ENCODE assay signal across 29 mouse cellular contexts in the genomic region with DNA sequence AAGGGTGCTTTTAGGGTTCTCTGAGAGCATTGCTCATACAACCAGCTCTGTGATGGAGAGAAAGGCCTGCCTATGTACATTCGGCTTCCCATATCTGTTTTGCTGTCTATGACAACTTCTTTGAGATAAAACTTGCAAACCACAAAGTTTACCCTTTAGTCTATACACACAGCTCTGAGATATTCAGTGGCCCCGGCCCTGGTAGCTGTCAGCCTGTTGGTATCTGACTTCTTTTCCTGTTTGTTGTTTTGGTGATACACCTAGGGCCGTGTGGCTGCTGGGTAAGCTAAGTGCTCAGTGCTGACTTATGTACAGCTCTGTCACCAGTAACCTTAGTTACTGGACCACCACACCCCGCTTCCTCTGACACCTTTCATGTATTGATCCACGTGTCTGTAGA. TPM values are rescaled to one million over a fixed set of nuclear protein-coding genes. Genes with fewer than 3 reads are reported as not detected.
DNase-seq lines count a peak whose midpoint lies in the region; ATAC-seq and TF ChIP-seq lines count a peak whose summit lies in the region.
"Had no signal": no experiment of that assay in that cellular context is flagged by ENCODE, and none has a peak within 500 bp of the region (broad histone marks: within the 10 kb centered on the region; RNA-seq: fewer than 3 reads in every experiment).

No protein-coding gene starts in this region.

- H3K4me2 ChIP-seq in liver, embryonic 11.5 days = no peak overlapping the region
- H3K4me2 ChIP-seq in liver, postnatal 0 days (ENCODE audit: low read depth, low read length) = no peak overlapping the region
- H3K4me2 ChIP-seq: heart, embryonic 11.5 days; lung, embryonic 15.5 days had no signal

- 42% methylated on average over 5 of the region's 5 CpGs for WGBS in liver, embryonic 11.5 days
- 32% methylated on average over 5 of the region's 5 CpGs for WGBS in liver, postnatal 0 days (ENCODE audit: insufficient replicate concordance)

- H3K36me3 ChIP-seq in liver, embryonic 11.5 days (ENCODE audit: control insufficient read depth, insufficient read depth, low read length) = no peaks in the 10 kb centered on the region
- no peaks in the 10 kb centered on the region for H3K36me3 ChIP-seq in liver, postnatal 0 days (replicated peaks; ENCODE audit: insufficient read depth, low read length)
- H3K36me3 ChIP-seq: limb, embryonic 10.5 days; lung, embryonic 15.5 days; midbrain, embryonic 10.5 days had no signal

- H3K27ac ChIP-seq in liver, embryonic 11.5 days (ENCODE audit: low read depth, low read length) = no peak overlapping the region
- no peak overlapping the region for H3K27ac ChIP-seq in liver, postnatal 0 days (ENCODE audit: low read depth)
- H3K27ac ChIP-seq: hindbrain, postnatal 0 days; left cerebral cortex, adult 2 months; limb, embryonic 10.5 days; lung, embryonic 15.5 days; midbrain, embryonic 10.5 days had no signal

- H3K9me3 ChIP-seq in liver, embryonic 11.5 days (ENCODE audit: control insufficient read depth, low read length) = no peaks in the 10 kb centered on the region
- H3K9me3 ChIP-seq in liver, postnatal 0 days (ENCODE audit: low read length) = no peaks in the 10 kb centered on the region
- H3K9me3 ChIP-seq: limb, embryonic 10.5 days; lung, embryonic 15.5 days; midbrain, embryonic 10.5 days had no signal

- no peak overlapping the region for H3K4me3 ChIP-seq in liver, embryonic 11.5 days (ENCODE audit: low read depth, low read length)
- no peak overlapping the region for H3K4me3 ChIP-seq in liver, postnatal 0 days (ENCODE audit: low read depth, low read length)
- H3K4me3 ChIP-seq: left cerebral cortex, adult 2 months; limb, embryonic 10.5 days; lung, embryonic 15.5 days; midbrain, embryonic 10.5 days; myocyte had no signal

- H3K4me1 ChIP-seq in liver, embryonic 11.5 days (replicated peaks; ENCODE audit: control insufficient read depth, insufficient read depth, low read length) = peaks cover 38% of the 10 kb centered on the region
- H3K4me1 ChIP-seq in liver, postnatal 0 days (ENCODE audit: insufficient read depth) = peaks cover 17% of the 10 kb centered on the region

- H3K27me3 ChIP-seq in liver, embryonic 11.5 days (replicated peaks; ENCODE audit: control insufficient read depth, insufficient read depth, low read length) = no peaks in the 10 kb centered on the region
- no peaks in the 10 kb centered on the region for H3K27me3 ChIP-seq in liver, postnatal 0 days (ENCODE audit: insufficient read depth, low read length)
- H3K27me3 ChIP-seq: CH12.LX; lung, embryonic 15.5 days had no signal

- no peak for TF ChIP-seq CTCF in liver, postnatal 0 days (IDR thresholded peaks at IDR 0.05; ENCODE audit: low read depth)

- no peak for DNase-seq in liver, embryonic 11.5 days (ENCODE audit: low spot score)
- no peak for DNase-seq in liver, postnatal 0 days
- DNase-seq in induced T-regulatory cell, adult 2 months (ENCODE audit: low read depth) = peak; percentile 86
- no peak for DNase-seq in thymus, postnatal 0 days (ENCODE audit: low spot score)
- DNase-seq in urinary bladder, postnatal 4 days (ENCODE audit: low spot score in 2 of 2) = no peak
- DNase-seq in layer of hippocampus, adult 11-12 months (ENCODE audit: low spot score) = no peak
- DNase-seq: adrenal gland, postnatal 14 days; cerebellum, adult 8-10 months; kidney, adult 18-20 months; lung, postnatal 36 days; right cerebral cortex, postnatal 14 days; thymus, postnatal 25 days had no signal

- ATAC-seq in liver, embryonic 11.5 days (replicated peaks; ENCODE audit: low FRiP score) = peak; percentile 62
- ATAC-seq in liver, postnatal 0 days = no peak
- ATAC-seq in megakaryocyte-erythroid progenitor cell, adult 5-6 weeks (replicated peaks; ENCODE audit: low FRiP score, low TSS enrichment, poor library complexity, severe bottlenecking) = peak; percentile 51
- ATAC-seq: forebrain, embryonic 14.5 days; hindbrain, postnatal 0 days; midbrain, embryonic 16.5 days had no signal

- H3K9ac ChIP-seq in liver, embryonic 11.5 days (ENCODE audit: low read depth, low read length) = no peak overlapping the region
- no peak overlapping the region for H3K9ac ChIP-seq in liver, postnatal 0 days (replicated peaks)
- H3K9ac ChIP-seq: lung, embryonic 15.5 days had no signal

- TF ChIP-seq EP300 in liver, postnatal 0 days (IDR thresholded peaks at IDR 0.05; ENCODE audit: low read depth) = no peak

RNA-seq across cellular contexts. Expression of a gene that starts 19.6 kb away (rescaled TPM):
- polyA plus RNA-seq in liver, embryonic 11.5 days (2014; fragmentation: Nextera tagmentation; extraction: Ambion mirVana) = 50.0 and 51.1 TPM in 2 replicates
- 10.7 and 12.0 TPM in 2 replicates for polyA plus RNA-seq in liver, postnatal 0 days (2015; fragmentation: Nextera tagmentation; extraction: Ambion mirVana)
- 33.8 and 42.9 TPM in 2 replicates for total RNA-seq in megakaryocyte-erythroid progenitor cell, adult 5-6 weeks (2014; fragmentation: Nextera tagmentation)
- 25.3 and 38.1 TPM in 2 replicates for total RNA-seq in megakaryocyte-erythroid progenitor cell, adult 5-6 weeks (2017)
- polyA plus RNA-seq in thymus, postnatal 0 days (2015; fragmentation: Nextera tagmentation; extraction: Ambion mirVana) = 65.1 and 98.8 TPM in 2 replicates

RNA-seq across cellular contexts. Expression of a gene that starts 38.9 kb away (rescaled TPM):
- polyA plus RNA-seq in liver, embryonic 11.5 days (2014; fragmentation: Nextera tagmentation; extraction: Ambion mirVana) = not detected in 2 replicates
- polyA plus RNA-seq in liver, postnatal 0 days (2015; fragmentation: Nextera tagmentation; extraction: Ambion mirVana) = not detected in 2 replicates
- total RNA-seq in megakaryocyte-erythroid progenitor cell, adult 5-6 weeks (2014; fragmentation: Nextera tagmentation) = 0.35 TPM in 1 of 2 replicates, not detected in the other
- total RNA-seq in megakaryocyte-erythroid progenitor cell, adult 5-6 weeks (2017) = not detected in 2 replicates
- 0.21 TPM in 1 of 2 replicates, not detected in the other for polyA plus RNA-seq in thymus, postnatal 0 days (2015; fragmentation: Nextera tagmentation; extraction: Ambion mirVana)
- total RNA-seq: adrenal gland, postnatal 14 days; CH12.LX; gastrocnemius, adult 8-10 months; hematopoietic stem cell, adult 5-6 weeks; hindbrain, postnatal 0 days; layer of hippocampus, postnatal 10 days; left cerebral cortex, adult 2 months; liver, adult 2 months had no signal
- polyA plus RNA-seq: brain, embryonic 14.5 days; forebrain, embryonic 14.5 days; heart, postnatal 0 days; hindbrain, postnatal 0 days; limb, embryonic 10.5 days; liver, adult 2 months; midbrain, embryonic 16.5 days; myocyte had no signal

RNA-seq across cellular contexts. Expression of a gene that starts 45.4 kb away (rescaled TPM):
- polyA plus RNA-seq in liver, embryonic 11.5 days (2014; fragmentation: Nextera tagmentation; extraction: Ambion mirVana) = 4.1 and 5.3 TPM in 2 replicates
- 1.8 and 2.2 TPM in 2 replicates for polyA plus RNA-seq in liver, postnatal 0 days (2015; fragmentation: Nextera tagmentation; extraction: Ambion mirVana)
- total RNA-seq in megakaryocyte-erythroid progenitor cell, adult 5-6 weeks (2014; fragmentation: Nextera tagmentation) = 2.9 and 5.7 TPM in 2 replicates
- 2.2 and 3.1 TPM in 2 replicates for total RNA-seq in megakaryocyte-erythroid progenitor cell, adult 5-6 weeks (2017)
- polyA plus RNA-seq in thymus, postnatal 0 days (2015; fragmentation: Nextera tagmentation; extraction: Ambion mirVana) = 3.2 and 3.6 TPM in 2 replicates
- polyA plus RNA-seq: forebrain, embryonic 14.5 days had no signal
